Mouse (Mus musculus): Measurements from ENCODE around the gene Tnxb. TPM values are rescaled to one million over a fixed set of nuclear protein-coding genes. Genes with fewer than 3 reads are reported as not detected.

The Tnxb gene
- polyA plus RNA-seq, 1 experiment from 2014 or later: 3.0 TPM

DNA sequence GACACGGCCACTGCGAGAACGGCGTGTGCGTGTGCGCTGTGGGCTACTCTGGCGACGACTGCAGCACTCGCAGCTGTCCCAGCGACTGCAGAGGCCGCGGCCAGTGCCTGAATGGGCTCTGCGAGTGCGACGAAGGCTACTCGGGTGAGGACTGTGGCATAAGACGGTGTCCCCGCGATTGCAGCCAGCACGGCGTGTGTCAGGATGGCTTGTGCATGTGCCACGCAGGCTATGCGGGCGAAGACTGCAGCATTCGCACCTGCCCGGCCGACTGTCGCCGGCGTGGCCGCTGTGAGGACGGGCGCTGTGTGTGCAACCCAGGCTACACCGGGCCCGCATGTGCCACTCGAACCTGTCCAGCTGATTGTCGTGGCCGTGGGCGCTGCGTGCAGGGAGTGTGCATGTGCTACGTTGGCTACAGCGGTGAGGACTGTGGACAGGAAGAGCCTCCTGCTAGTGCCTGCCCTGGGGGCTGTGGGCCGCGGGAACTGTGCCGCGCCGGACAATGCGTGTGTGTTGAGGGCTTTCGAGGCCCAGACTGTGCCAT lies 2.0 kb downstream of the Tnxb start:
- Histone ChIP-seq H3K4me1 (ENCODE audit: control insufficient read depth in 2 of 2, insufficient read depth in 2 of 2, low read length in 2 of 2) (peaks cover 18 to 32% of the 10 kb centered on the region in 2 experiments), H3K4me2 (ENCODE audit: low read length) (peak overlapping the region; percentile 63), H3K27me3 (ENCODE audit: control insufficient read depth, insufficient read depth, low read length) (peaks cover 47% of the 10 kb centered on the region), H3K9ac (ENCODE audit: low read length) (peak overlapping the region; percentile 41; the same call in 1 of the 2 replicates), H3K27ac (replicated peaks in 1 of 2; ENCODE audit: control insufficient read depth in 1 of 2, insufficient read depth in 1 of 2, low read depth in 2 of 2, low read length in 2 of 2) (no peak overlapping the region), H3K9me3 (ENCODE audit: control insufficient read depth, low read length) (no peaks in the 10 kb centered on the region), H3K4me3 (ENCODE audit: control insufficient read depth in 1 of 2, insufficient read depth in 1 of 2, low read depth in 1 of 2, low read length in 2 of 2) (peak overlapping the region; percentile 26 to 34; a peak in 3 of 4 replicates), H3K36me3 (ENCODE audit: control insufficient read depth, insufficient read depth, low read length) (no peaks in the 10 kb centered on the region)
- 27% methylated on average over 49 of the region's 49 CpGs for WGBS
- no peak for ATAC-seq (ENCODE audit: insufficient number of reproducible peaks, insufficient read depth, low FRiP score, low read depth)

DNA sequence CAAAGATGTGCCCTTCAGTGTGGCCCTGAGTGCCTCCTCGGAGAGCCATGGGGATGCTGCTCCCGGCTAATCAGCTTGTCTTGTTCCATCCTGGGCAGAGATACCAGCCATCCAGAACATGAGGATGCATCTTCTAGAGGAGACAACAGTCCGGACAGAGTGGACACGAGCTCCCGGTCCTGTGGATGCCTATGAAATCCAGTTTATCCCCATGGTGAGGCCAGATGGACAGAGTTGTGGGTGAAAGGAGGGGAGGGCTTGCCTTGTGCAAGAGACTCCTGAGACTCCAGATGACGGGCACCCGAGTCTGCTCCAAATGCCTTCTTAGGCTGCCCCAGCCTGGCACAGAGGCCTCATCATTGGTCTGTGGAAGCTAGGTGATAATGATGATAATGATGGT lies 2.8 kb downstream of the Tnxb start:
- no peaks in the 10 kb centered on the region for H3K36me3 ChIP-seq (ENCODE audit: control insufficient read depth, insufficient read depth, low read length)
- no peaks in the 10 kb centered on the region for H3K9me3 ChIP-seq (ENCODE audit: control insufficient read depth, low read length)
- H3K9ac ChIP-seq (ENCODE audit: low read length): no peak overlapping the region
- no peak overlapping the region for H3K27ac ChIP-seq (replicated peaks in 1 of 2; ENCODE audit: control insufficient read depth in 1 of 2, insufficient read depth in 1 of 2, low read depth in 2 of 2, low read length in 2 of 2)
- no peak for ATAC-seq (ENCODE audit: insufficient number of reproducible peaks, insufficient read depth, low FRiP score, low read depth)
- peaks cover 18 to 32% of the 10 kb centered on the region in 2 experiments for H3K4me1 ChIP-seq (ENCODE audit: control insufficient read depth in 2 of 2, insufficient read depth in 2 of 2, low read length in 2 of 2)
- no peak overlapping the region for H3K4me2 ChIP-seq (ENCODE audit: low read length)
- H3K4me3 ChIP-seq (ENCODE audit: control insufficient read depth in 1 of 2, insufficient read depth in 1 of 2, low read depth in 1 of 2, low read length in 2 of 2): no peak overlapping the region
- H3K27me3 ChIP-seq (ENCODE audit: control insufficient read depth, insufficient read depth, low read length): peaks cover 47% of the 10 kb centered on the region
- 84% methylated on average over 7 of the region's 7 CpGs for WGBS

DNA sequence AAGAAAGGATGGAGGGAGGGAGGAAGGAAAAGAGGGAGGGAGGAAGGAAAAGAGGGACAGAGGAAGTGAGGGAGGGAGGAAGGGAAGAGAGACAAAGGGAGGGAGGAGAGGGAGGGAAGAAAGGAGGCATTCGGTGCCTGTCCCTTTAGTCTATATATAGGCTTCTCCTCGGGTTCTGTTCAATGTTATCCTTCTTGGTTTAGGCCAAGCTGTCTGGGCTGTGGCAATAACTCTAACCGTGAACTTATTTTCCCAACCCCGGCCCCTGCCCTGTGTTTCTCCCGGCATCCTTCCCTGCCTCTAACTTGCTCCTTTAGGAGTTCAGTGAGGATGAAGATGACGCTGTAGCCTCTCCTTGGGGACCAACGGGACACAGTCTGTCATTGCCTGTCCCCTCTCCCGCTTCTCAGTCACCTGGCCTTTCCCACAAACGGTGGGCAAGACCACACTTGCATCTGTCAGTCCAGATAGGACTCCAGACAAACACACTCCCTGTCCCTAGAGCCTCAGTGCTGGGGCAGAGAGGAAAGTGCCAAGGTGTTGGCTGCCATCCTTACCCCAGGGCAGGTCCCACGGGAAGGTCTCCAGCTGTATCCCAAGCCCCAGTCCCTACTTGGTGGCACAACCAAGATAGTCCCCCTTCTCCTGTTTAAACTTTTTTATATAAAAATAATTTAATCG lies 4.3 kb downstream of the Tnxb start:
- Histone ChIP-seq H3K9ac (ENCODE audit: low read length) (no peak overlapping the region), H3K4me1 (ENCODE audit: control insufficient read depth in 2 of 2, insufficient read depth in 2 of 2, low read length in 2 of 2) (peaks cover 18 to 32% of the 10 kb centered on the region in 2 experiments), H3K4me2 (ENCODE audit: low read length) (no peak overlapping the region), H3K27me3 (ENCODE audit: control insufficient read depth, insufficient read depth, low read length) (peaks cover 60% of the 10 kb centered on the region), H3K36me3 (ENCODE audit: control insufficient read depth, insufficient read depth, low read length) (no peaks in the 10 kb centered on the region), H3K4me3 (ENCODE audit: control insufficient read depth in 1 of 2, insufficient read depth in 1 of 2, low read depth in 1 of 2, low read length in 2 of 2) (no peak overlapping the region), H3K27ac (replicated peaks in 1 of 2; ENCODE audit: control insufficient read depth in 1 of 2, insufficient read depth in 1 of 2, low read depth in 2 of 2, low read length in 2 of 2) (no peak overlapping the region), H3K9me3 (ENCODE audit: control insufficient read depth, low read length) (no peaks in the 10 kb centered on the region)
- ATAC-seq (ENCODE audit: insufficient number of reproducible peaks, insufficient read depth, low FRiP score, low read depth): no peak
- WGBS: 36% methylated on average over 11 of the region's 11 CpGs

- H3K36me3 ChIP-seq (ENCODE audit: control insufficient read depth, insufficient read depth, low read length): no peaks in the 10 kb centered on the region
- H3K4me3 ChIP-seq (ENCODE audit: control insufficient read depth in 1 of 2, insufficient read depth in 1 of 2, low read depth in 1 of 2, low read length in 2 of 2): no peak overlapping the region
- no peak overlapping the region for H3K9ac ChIP-seq (ENCODE audit: low read length)
- no peak for ATAC-seq (ENCODE audit: insufficient number of reproducible peaks, insufficient read depth, low FRiP score, low read depth)
- no peak overlapping the region for H3K27ac ChIP-seq (replicated peaks in 1 of 2; ENCODE audit: control insufficient read depth in 1 of 2, insufficient read depth in 1 of 2, low read depth in 2 of 2, low read length in 2 of 2)
- WGBS: 51% methylated on average over 13 of the region's 13 CpGs
- H3K9me3 ChIP-seq (ENCODE audit: control insufficient read depth, low read length): no peaks in the 10 kb centered on the region
- H3K4me2 ChIP-seq (ENCODE audit: low read length): no peak overlapping the region
- H3K4me1 ChIP-seq (ENCODE audit: control insufficient read depth in 2 of 2, insufficient read depth in 2 of 2, low read length in 2 of 2): peaks cover 18 to 32% of the 10 kb centered on the region in 2 experiments
- peaks cover 60% of the 10 kb centered on the region for H3K27me3 ChIP-seq (ENCODE audit: control insufficient read depth, insufficient read depth, low read length)
Measured at GRCm38 (mm10) chr17:34675205-34676092, 5.1 kb downstream of the Tnxb start.

- no peak overlapping the region for H3K4me3 ChIP-seq (ENCODE audit: control insufficient read depth in 1 of 2, insufficient read depth in 1 of 2, low read depth in 1 of 2, low read length in 2 of 2)
- 62% methylated on average over 6 of the region's 6 CpGs for WGBS
- H3K36me3 ChIP-seq (ENCODE audit: control insufficient read depth, insufficient read depth, low read length): no peaks in the 10 kb centered on the region
- H3K9ac ChIP-seq (ENCODE audit: low read length): no peak overlapping the region
- peaks cover 54% of the 10 kb centered on the region for H3K27me3 ChIP-seq (ENCODE audit: control insufficient read depth, insufficient read depth, low read length)
- H3K4me2 ChIP-seq (ENCODE audit: low read length): no peak overlapping the region
- H3K27ac ChIP-seq (replicated peaks in 1 of 2; ENCODE audit: control insufficient read depth in 1 of 2, insufficient read depth in 1 of 2, low read depth in 2 of 2, low read length in 2 of 2): no peak overlapping the region
- ATAC-seq (ENCODE audit: insufficient number of reproducible peaks, insufficient read depth, low FRiP score, low read depth): no peak
- H3K4me1 ChIP-seq (ENCODE audit: control insufficient read depth in 2 of 2, insufficient read depth in 2 of 2, low read length in 2 of 2): peaks cover 20 to 31% of the 10 kb centered on the region in 2 experiments
- no peaks in the 10 kb centered on the region for H3K9me3 ChIP-seq (ENCODE audit: control insufficient read depth, low read length)
Measured at GRCm38 (mm10) chr17:34676093-34676460, 5.7 kb downstream of the Tnxb start.

DNA sequence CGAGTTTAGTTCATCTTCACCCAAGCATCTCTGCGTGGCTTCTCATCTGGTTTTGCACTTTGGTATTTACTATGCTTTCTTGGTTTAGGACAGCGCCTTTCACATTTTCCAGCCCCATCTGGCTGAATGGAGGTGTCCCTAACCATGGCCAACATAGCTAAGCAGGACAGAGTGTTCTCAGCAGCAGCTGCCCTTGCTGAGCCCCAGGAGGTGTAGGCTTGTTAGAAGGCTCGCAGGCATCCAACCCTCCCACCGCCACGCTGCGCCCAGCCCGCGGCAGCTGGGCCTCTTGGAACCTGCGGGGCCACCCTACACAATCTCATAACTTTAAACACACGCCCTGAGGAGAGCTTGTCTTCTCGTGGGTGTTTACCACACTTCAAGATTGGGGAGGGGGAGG lies 6.3 kb downstream of the Tnxb start:
- Histone ChIP-seq H3K9me3 (ENCODE audit: control insufficient read depth, low read length) (no peaks in the 10 kb centered on the region), H3K27me3 (ENCODE audit: control insufficient read depth, insufficient read depth, low read length) (peaks cover 48% of the 10 kb centered on the region), H3K9ac (ENCODE audit: low read length) (no peak overlapping the region), H3K4me1 (ENCODE audit: control insufficient read depth in 2 of 2, insufficient read depth in 2 of 2, low read length in 2 of 2) (peaks cover 25 to 31% of the 10 kb centered on the region in 2 experiments), H3K36me3 (ENCODE audit: control insufficient read depth, insufficient read depth, low read length) (no peaks in the 10 kb centered on the region), H3K27ac (replicated peaks in 1 of 2; ENCODE audit: control insufficient read depth in 1 of 2, insufficient read depth in 1 of 2, low read depth in 2 of 2, low read length in 2 of 2) (no peak overlapping the region), H3K4me2 (ENCODE audit: low read length) (no peak overlapping the region), H3K4me3 (ENCODE audit: control insufficient read depth in 1 of 2, insufficient read depth in 1 of 2, low read depth in 1 of 2, low read length in 2 of 2) (no peak overlapping the region)
- 65% methylated on average over 12 of the region's 12 CpGs for WGBS
- no peak for ATAC-seq (ENCODE audit: insufficient number of reproducible peaks, insufficient read depth, low FRiP score, low read depth)

DNA sequence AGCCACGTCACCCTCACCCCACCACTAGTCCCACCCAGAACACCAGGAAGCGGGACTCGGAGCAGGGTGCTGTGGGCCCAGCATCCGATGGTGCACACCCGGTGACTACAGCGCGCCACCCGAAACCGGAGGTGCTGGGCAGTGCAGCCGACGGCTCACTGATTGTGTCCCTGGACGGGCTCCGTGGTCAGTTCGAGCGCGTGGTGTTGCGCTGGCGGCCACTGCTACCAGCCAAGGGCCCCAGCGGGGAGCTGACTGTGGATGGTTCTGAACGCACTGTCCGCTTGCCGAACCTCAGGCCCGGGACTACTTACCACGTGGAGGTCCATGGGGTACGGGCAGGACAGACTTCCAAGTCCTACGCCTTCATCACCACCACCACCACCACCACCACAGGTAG lies 9.9 kb downstream of the Tnxb start:
- no peaks in the 10 kb centered on the region for H3K36me3 ChIP-seq (ENCODE audit: control insufficient read depth, insufficient read depth, low read length)
- no peaks in the 10 kb centered on the region for H3K9me3 ChIP-seq (ENCODE audit: control insufficient read depth, low read length)
- H3K27ac ChIP-seq (replicated peaks in 1 of 2; ENCODE audit: control insufficient read depth in 1 of 2, insufficient read depth in 1 of 2, low read depth in 2 of 2, low read length in 2 of 2): no peak overlapping the region
- peaks cover 40 to 43% of the 10 kb centered on the region in 2 experiments for H3K4me1 ChIP-seq (ENCODE audit: control insufficient read depth in 2 of 2, insufficient read depth in 2 of 2, low read length in 2 of 2)
- H3K4me2 ChIP-seq (ENCODE audit: low read length): no peak overlapping the region
- ATAC-seq (ENCODE audit: insufficient number of reproducible peaks, insufficient read depth, low FRiP score, low read depth): no peak
- H3K4me3 ChIP-seq (ENCODE audit: control insufficient read depth in 1 of 2, insufficient read depth in 1 of 2, low read depth in 1 of 2, low read length in 2 of 2): no peak overlapping the region
- H3K9ac ChIP-seq (ENCODE audit: low read length): no peak overlapping the region
- peaks cover 24% of the 10 kb centered on the region for H3K27me3 ChIP-seq (ENCODE audit: control insufficient read depth, insufficient read depth, low read length)
- WGBS: 76% methylated on average over 19 of the region's 26 CpGs
